Mouse (Mus musculus) liver, postnatal 0 days (tissue): ENCODE measurements around the gene Prkag2. TPM values are rescaled to one million over a fixed set of nuclear protein-coding genes. Genes with fewer than 3 reads are reported as not detected.

Experiments used
- ATAC-seq: fragments of 200-750 bp; cut with Nextera tagmentation; 2 replicates; pipeline ENCODE4 v1.8.0; 2017; ENCODE audit warnings: mild to moderate bottlenecking, moderate library complexity
- DNase-seq: peaks from one replicate; pipeline ENCODE4 v3.0.0-alpha.2; 2016
- H3K27ac ChIP-seq: fragments of 300-500 bp; sonication (generic); 2 replicates; pipeline ENCODE4 v1.5.1; 2014; ENCODE audit warnings: antibody characterized with exemption, moderate library complexity, mild to moderate bottlenecking, low read depth
- H3K27me3 ChIP-seq: fragments of 300-500 bp; sonication (generic); 2 replicates; pipeline ENCODE4 v1.6.1; 2014; ENCODE audit warnings: low read length, control low read depth, mixed read lengths; ENCODE audit not compliant: insufficient read depth
- H3K36me3 ChIP-seq: fragments of 300-500 bp; sonication (generic); replicated peaks from 2 replicates; pipeline ENCODE4 v1.6.1; 2014; ENCODE audit warnings: mild to moderate bottlenecking, control low read depth, low read length, moderate library complexity, mixed read lengths; ENCODE audit not compliant: insufficient read depth
- H3K4me1 ChIP-seq: fragments of 300-500 bp; sonication (generic); 2 replicates; pipeline ENCODE4 v1.6.1; 2014; ENCODE audit warnings: antibody characterized with exemption, mild to moderate bottlenecking, control low read depth; ENCODE audit not compliant: insufficient read depth
- H3K4me2 ChIP-seq: fragments of 300-500 bp; sonication (generic); 2 replicates; pipeline ENCODE4 v1.6.1; 2014; ENCODE audit warnings: low read depth, mild to moderate bottlenecking, low read length, moderate library complexity, mixed read lengths
- H3K4me3 ChIP-seq: fragments of 300-500 bp; sonication (generic); 2 replicates; pipeline ENCODE4 v1.5.1; 2014; ENCODE audit warnings: low read depth, low read length
- H3K9ac ChIP-seq: fragments of 300-500 bp; sonication (generic); replicated peaks from 2 replicates; pipeline ENCODE4 v1.6.1; 2014; ENCODE audit warnings: mild to moderate bottlenecking, moderate library complexity
- H3K9me3 ChIP-seq: fragments of 300-500 bp; sonication (generic); 2 replicates; pipeline ENCODE4 v1.6.1; 2016; ENCODE audit warnings: mild to moderate bottlenecking, control low read depth, low read length, mixed read lengths
- CTCF ChIP-seq: sonication (generic); IDR thresholded peaks from 2 replicates; pipeline ENCODE4 v1.5.1; 2016; ENCODE audit warnings: antibody characterized with exemption, low read depth
- EP300 ChIP-seq: IDR thresholded peaks from 2 replicates; pipeline ENCODE4 v1.6.1; 2016; ENCODE audit warnings: antibody characterized with exemption, low read depth, mild to moderate bottlenecking
- WGBS: fragments of 180-500 bp; shearing (Covaris S2); extraction: QIAGEN DNeasy Blood & Tissue Kit; methylation state at CpG from one replicate; pipeline ENCODE4 v1.1.7; 2014; ENCODE audit not compliant: insufficient replicate concordance; 5-methylcytosine and 5-hydroxymethylcytosine counted together
- polyA plus RNA-seq: library from polyadenylated mRNA; unstranded; fragments of >200 nt; fragmentation: Nextera tagmentation; extraction: Ambion mirVana; gene quantifications from 2 replicates; pipeline ENCODE4 v1.2.1, GENCODE M21; 2015

Gene Prkag2
- polyA plus RNA-seq, 1 experiment from 2014 or later, result 6.8 TPM

GRCm38 (mm10) chr5:24938046-24938822 is 162.2 kb downstream of the Prkag2 start:
- TF ChIP-seq EP300 (no peak), CTCF (no peak)
- Histone ChIP-seq H3K4me1 (no peaks in the 10 kb centered on the region), H3K27me3 (no peaks in the 10 kb centered on the region), H3K4me3 (no peak overlapping the region), H3K9ac (no peak overlapping the region), H3K36me3 (peaks cover 2% of the 10 kb centered on the region; the same call in 1 of the 2 replicates), H3K9me3 (peaks cover 4% of the 10 kb centered on the region; the same call in 1 of the 2 replicates), H3K27ac (no peak overlapping the region), H3K4me2 (no peak overlapping the region)
- DNase-seq (no peak), ATAC-seq (no peak)
- 60% methylated on average over 5 of the region's 5 CpGs for WGBS

- DNase-seq (no peak), ATAC-seq (no peak)
- no peak overlapping the region for H3K4me3 ChIP-seq
- 38% methylated on average over 8 of the region's 8 CpGs for WGBS
- no peak overlapping the region for H3K4me2 ChIP-seq
- peaks cover 3% of the 10 kb centered on the region; the same call in 1 of the 2 replicates for H3K4me1 ChIP-seq
- H3K9me3 ChIP-seq, result peaks cover 4% of the 10 kb centered on the region; the same call in 1 of the 2 replicates
- H3K9ac ChIP-seq, result no peak overlapping the region
- no peaks in the 10 kb centered on the region for H3K27me3 ChIP-seq
- no peaks in the 10 kb centered on the region; the same call in 1 of the 2 replicates for H3K36me3 ChIP-seq
- no peak for TF ChIP-seq CTCF
- no peak for TF ChIP-seq EP300
- H3K27ac ChIP-seq, result no peak overlapping the region
Measured at GRCm38 (mm10) chr5:24936451-24936850, 164.0 kb downstream of the Prkag2 start.

- Histone ChIP-seq H3K4me2 (no peak overlapping the region), H3K36me3 (no peaks in the 10 kb centered on the region; the same call in 1 of the 2 replicates), H3K9me3 (peaks cover 4% of the 10 kb centered on the region; the same call in 1 of the 2 replicates), H3K4me3 (no peak overlapping the region), H3K27me3 (no peaks in the 10 kb centered on the region), H3K4me1 (peaks cover 8% of the 10 kb centered on the region; the same call in 1 of the 2 replicates), H3K9ac (no peak overlapping the region), H3K27ac (no peak overlapping the region)
- ATAC-seq (no peak), DNase-seq (no peak)
- TF ChIP-seq CTCF (no peak), EP300 (no peak)
- 78% methylated on average over 10 of the region's 10 CpGs for WGBS
Measured at GRCm38 (mm10) chr5:24935446-24935845, 165.0 kb downstream of the Prkag2 start.

GRCm38 (mm10) chr5:24933760-24934159 is 166.7 kb downstream of the Prkag2 start:
- H3K4me3 ChIP-seq, result no peak overlapping the region
- no peak overlapping the region for H3K27ac ChIP-seq
- DNase-seq (no peak), ATAC-seq (no peak)
- no peaks in the 10 kb centered on the region; the same call in 1 of the 2 replicates for H3K36me3 ChIP-seq
- H3K4me1 ChIP-seq, result peaks cover 15% of the 10 kb centered on the region; the same call in 1 of the 2 replicates
- H3K27me3 ChIP-seq, result no peaks in the 10 kb centered on the region
- H3K9ac ChIP-seq, result no peak overlapping the region
- TF ChIP-seq CTCF (peak; percentile 43), EP300 (no peak)
- peaks cover 4% of the 10 kb centered on the region; the same call in 1 of the 2 replicates for H3K9me3 ChIP-seq
- WGBS, result 98% methylated on average over 1 of the region's 1 CpGs
- no peak overlapping the region for H3K4me2 ChIP-seq

- 67% methylated on average over 10 of the region's 10 CpGs for WGBS
- ATAC-seq (peak; percentile 32; the same call in 1 of the 2 replicates), DNase-seq (no peak)
- TF ChIP-seq CTCF (no peak), EP300 (no peak)
- H3K4me1 ChIP-seq, result peaks cover 18% of the 10 kb centered on the region; the same call in 1 of the 2 replicates
- no peak overlapping the region for H3K4me3 ChIP-seq
- H3K9ac ChIP-seq, result no peak overlapping the region
- peaks cover 4% of the 10 kb centered on the region; the same call in 1 of the 2 replicates for H3K9me3 ChIP-seq
- H3K36me3 ChIP-seq, result no peaks in the 10 kb centered on the region; the same call in 1 of the 2 replicates
- no peak overlapping the region for H3K4me2 ChIP-seq
- H3K27me3 ChIP-seq, result no peaks in the 10 kb centered on the region
- peak overlapping the region; percentile 73 for H3K27ac ChIP-seq
Measured at GRCm38 (mm10) chr5:24931578-24932185, 168.8 kb downstream of the Prkag2 start.
